Mouse (Mus musculus): ENCODE data around the gene H2-M10.6.

H2-M10.6 gene

GRCm38 (mm10) chr17:36840961-36841445, 29.0 kb downstream of the H2-M10.6 start:
- DNase-seq (ENCODE audit: low read depth, low spot score), result no peak

GRCm38 (mm10) chr17:36843696-36844095, 31.7 kb downstream of the H2-M10.6 start:
- no peak for DNase-seq (ENCODE audit: low read depth, low spot score)

- DNase-seq (ENCODE audit: low read depth, low spot score), result peak; percentile 79
Measured at GRCm38 (mm10) chr17:36844286-36844719, 32.3 kb downstream of the H2-M10.6 start.

- DNase-seq (ENCODE audit: low read depth, low spot score), result no peak
Measured at GRCm38 (mm10) chr17:36844725-36845124, 32.8 kb downstream of the H2-M10.6 start.

GRCm38 (mm10) chr17:36848911-36849310, 36.9 kb downstream of the H2-M10.6 start:
- no peak for DNase-seq (ENCODE audit: low read depth, low spot score)

GRCm38 (mm10) chr17:36849992-36850391, 38.0 kb downstream of the H2-M10.6 start:
- no peak for DNase-seq (ENCODE audit: low read depth, low spot score)

GRCm38 (mm10) chr17:36851200-36851599, 39.2 kb downstream of the H2-M10.6 start:
- no peak for DNase-seq (ENCODE audit: low read depth, low spot score)

GRCm38 (mm10) chr17:36851627-36852026, 39.7 kb downstream of the H2-M10.6 start:
- DNase-seq (ENCODE audit: low read depth, low spot score), result no peak

- DNase-seq (ENCODE audit: low read depth, low spot score), result no peak
Measured at GRCm38 (mm10) chr17:36855484-36855883, 43.5 kb downstream of the H2-M10.6 start.

- DNase-seq (ENCODE audit: low read depth, low spot score), result no peak
Measured at GRCm38 (mm10) chr17:36856236-36856635, 44.3 kb downstream of the H2-M10.6 start.

GRCm38 (mm10) chr17:36858181-36858580, 46.2 kb downstream of the H2-M10.6 start:
- no peak for DNase-seq (ENCODE audit: low read depth, low spot score)

- DNase-seq (ENCODE audit: low read depth, low spot score), result no peak
Measured at GRCm38 (mm10) chr17:36861680-36862079, 49.7 kb downstream of the H2-M10.6 start.

Data from ES-CJ7 (cell line).